Mouse (Mus musculus) MEL (cell line): ENCODE data around the gene Slc2a3. TPM values are rescaled to one million over a fixed set of nuclear protein-coding genes. Genes with fewer than 3 reads are reported as not detected.

ENCODE experiments used
- DNase-seq: peaks from one replicate; pipeline ENCODE4 v3.0.0; 2011; ENCODE audit warnings: low read depth, low spot score
- H3K27ac ChIP-seq: 2 replicates; pipeline ENCODE4 v1.5.1; 2012; ENCODE audit warnings: low read depth, mild to moderate bottlenecking, control low read depth, low read length, moderate library complexity; ENCODE audit not compliant: control insufficient read depth
- H3K27me3 ChIP-seq, 2 experiments: fragments of 150-350 bp in 1 of 2; sonication (generic) in 1 of 2; 2 replicates each; pipeline ENCODE4 v1.6.1; 2012; ENCODE audit warnings: low read length in 2 of 2, mild to moderate bottlenecking in 2 of 2, improper control_type of control experiment in 1 of 2, moderate library complexity in 1 of 2; ENCODE audit not compliant: insufficient read depth in 2 of 2, control insufficient read depth in 1 of 2
- H3K36me3 ChIP-seq, 2 experiments: 2 replicates each; pipeline ENCODE4 v1.6.1; 2012 to 2014; ENCODE audit warnings: low read length in 2 of 2, improper control_type of control experiment in 1 of 2, inconsistent platforms in 1 of 2, mild to moderate bottlenecking in 1 of 2; ENCODE audit not compliant: insufficient read depth in 2 of 2, control insufficient read depth in 1 of 2
- H3K4me1 ChIP-seq, 2 experiments: fragments of 150-350 bp in 1 of 2; sonication (generic) in 1 of 2; 2 replicates each; pipeline ENCODE4 v1.6.1; 2012; ENCODE audit warnings: low read length in 2 of 2, improper control_type of control experiment in 1 of 2, mild to moderate bottlenecking in 1 of 2; ENCODE audit not compliant: insufficient read depth in 2 of 2, control insufficient read depth in 1 of 2
- H3K4me3 ChIP-seq, 2 experiments: fragments of 150-350 bp in 1 of 2; sonication (generic) in 1 of 2; 2 replicates each; pipeline ENCODE4 v1.5.1; 2012; ENCODE audit warnings: low read depth in 2 of 2, low read length in 2 of 2, mild to moderate bottlenecking in 2 of 2, moderate library complexity in 2 of 2, control low read depth in 1 of 2, improper control_type of control experiment in 1 of 2; ENCODE audit not compliant: control insufficient read depth in 1 of 2, insufficient read depth in 1 of 2
- H3K79me2 ChIP-seq: 2 replicates; pipeline ENCODE4 v1.6.1; 2012; ENCODE audit warnings: mild to moderate bottlenecking, low read length, moderate library complexity; ENCODE audit not compliant: control insufficient read depth, poor library complexity, insufficient read depth
- H3K9ac ChIP-seq: 2 replicates; pipeline ENCODE4 v1.6.1; 2012; ENCODE audit warnings: low read depth, mild to moderate bottlenecking, control low read depth, low read length, moderate library complexity; ENCODE audit not compliant: control insufficient read depth, poor library complexity, severe bottlenecking
- H3K9me3 ChIP-seq: fragments of 150-350 bp; sonication (generic); replicated peaks from 2 replicates; pipeline ENCODE4 v1.6.1; 2012; ENCODE audit warnings: mild to moderate bottlenecking, low read length, improper control_type of control experiment, moderate library complexity; ENCODE audit not compliant: insufficient read depth
- CHD1 ChIP-seq: IDR thresholded peaks from 2 replicates; pipeline ENCODE4 v1.6.1; 2012; ENCODE audit warnings: low read depth, mild to moderate bottlenecking, inconsistent platforms, low read length, improper control_type of control experiment
- CHD2 ChIP-seq: IDR thresholded peaks from 2 replicates; pipeline ENCODE4 v1.6.1; 2011; ENCODE audit warnings: low read length, improper control_type of control experiment
- E2F4 ChIP-seq: IDR thresholded peaks from 2 replicates; pipeline ENCODE4 v1.6.1; 2011; ENCODE audit warnings: low read depth, low read length, improper control_type of control experiment, borderline replicate concordance
- ELF1 ChIP-seq: IDR thresholded peaks from 2 replicates; pipeline ENCODE4 v1.6.1; 2014; ENCODE audit warnings: low read depth, mild to moderate bottlenecking, inconsistent platforms, low read length, improper control_type of control experiment, moderate library complexity
- EP300 ChIP-seq, 2 experiments: IDR thresholded peaks; 2 replicates each; pipeline ENCODE4 v1.6.1; 2011; ENCODE audit warnings: improper control_type of control experiment in 2 of 2, low read length in 2 of 2, low read depth in 1 of 2, mild to moderate bottlenecking in 1 of 2
- ETS1 ChIP-seq: IDR thresholded peaks from 2 replicates; pipeline ENCODE4 v1.6.1; 2012; ENCODE audit warnings: low read depth, mild to moderate bottlenecking, inconsistent platforms, low read length, improper control_type of control experiment, moderate library complexity
- GABPA ChIP-seq: IDR thresholded peaks from 2 replicates; pipeline ENCODE4 v1.6.1; 2012; ENCODE audit warnings: low read depth, mild to moderate bottlenecking, inconsistent platforms, low read length, improper control_type of control experiment, moderate library complexity
- HCFC1 ChIP-seq: IDR thresholded peaks from 2 replicates; pipeline ENCODE4 v1.6.1; 2012; ENCODE audit warnings: low read depth, mild to moderate bottlenecking, inconsistent platforms, low read length, improper control_type of control experiment, moderate library complexity
- JUND ChIP-seq: IDR thresholded peaks from 2 replicates; pipeline ENCODE4 v1.6.1; 2011; ENCODE audit warnings: low read depth, mild to moderate bottlenecking, improper control_type of control experiment, low read length
- KAT2A ChIP-seq: conservative IDR thresholded peaks from 2 replicates; pipeline ENCODE4 v1.6.1; 2012; ENCODE audit warnings: low read depth, low read length, improper control_type of control experiment, inconsistent platforms
- MAFK ChIP-seq: IDR thresholded peaks from 2 replicates; pipeline ENCODE4 v1.6.1; 2011; ENCODE audit warnings: low read depth, mild to moderate bottlenecking, low read length, improper control_type of control experiment, borderline replicate concordance
- MAX ChIP-seq: IDR thresholded peaks from 2 replicates; pipeline ENCODE4 v1.6.1; 2011; ENCODE audit warnings: low read length, improper control_type of control experiment
- MAZ ChIP-seq: IDR thresholded peaks from 2 replicates; pipeline ENCODE4 v1.6.1; 2012; ENCODE audit warnings: low read depth, mild to moderate bottlenecking, inconsistent platforms, low read length, improper control_type of control experiment
- MEF2A ChIP-seq: IDR thresholded peaks from 2 replicates; pipeline ENCODE4 v1.6.1; 2014; ENCODE audit warnings: low read depth, mild to moderate bottlenecking, inconsistent platforms, low read length, improper control_type of control experiment; ENCODE audit not compliant: poor library complexity, insufficient replicate concordance, severe bottlenecking; ENCODE audit errors: extremely low read depth
- MXI1 ChIP-seq: IDR thresholded peaks from 2 replicates; pipeline ENCODE4 v1.6.1; 2011; ENCODE audit warnings: mild to moderate bottlenecking, low read depth, low read length, improper control_type of control experiment
- MYB ChIP-seq: IDR thresholded peaks from 2 replicates; pipeline ENCODE4 v1.6.1; 2011; ENCODE audit warnings: mild to moderate bottlenecking, low read depth, low read length, improper control_type of control experiment
- NELFE ChIP-seq: IDR thresholded peaks from 2 replicates; pipeline ENCODE4 v1.6.1; 2011; ENCODE audit warnings: low read depth, low read length, improper control_type of control experiment
- NRF1 ChIP-seq: IDR thresholded peaks from 2 replicates; pipeline ENCODE4 v1.6.1; 2014; ENCODE audit warnings: low read depth, mild to moderate bottlenecking, inconsistent platforms, low read length, improper control_type of control experiment, moderate library complexity; ENCODE audit not compliant: poor library complexity, insufficient read depth, severe bottlenecking
- POLR2AphosphoS2 ChIP-seq: IDR thresholded peaks from 2 replicates; pipeline ENCODE4 v1.6.1; 2011; ENCODE audit warnings: low read length, improper control_type of control experiment
- POLR2AphosphoS5 ChIP-seq: IDR thresholded peaks from 2 replicates; pipeline ENCODE4 v1.6.1; 2012; ENCODE audit warnings: low read depth, borderline replicate concordance, mild to moderate bottlenecking, inconsistent platforms, low read length, moderate library complexity, mixed read lengths
- RAD21 ChIP-seq: IDR thresholded peaks from 2 replicates; pipeline ENCODE4 v1.6.1; 2011; ENCODE audit warnings: mild to moderate bottlenecking, low read depth, low read length, improper control_type of control experiment
- RCOR1 ChIP-seq: IDR thresholded peaks from 2 replicates; pipeline ENCODE4 v1.6.1; 2012; ENCODE audit warnings: low read depth, mild to moderate bottlenecking, inconsistent platforms, low read length, improper control_type of control experiment
- SIN3A ChIP-seq: IDR thresholded peaks from 2 replicates; pipeline ENCODE4 v1.6.1; 2012; ENCODE audit warnings: low read length, improper control_type of control experiment, inconsistent platforms
- SMC3 ChIP-seq: IDR thresholded peaks from 2 replicates; pipeline ENCODE4 v1.6.1; 2011; ENCODE audit warnings: low read depth, low read length, improper control_type of control experiment
- TAL1 ChIP-seq: IDR thresholded peaks from 2 replicates; pipeline ENCODE4 v1.6.1; 2012; ENCODE audit warnings: mild to moderate bottlenecking, inconsistent platforms, low read length, moderate library complexity, mixed read lengths
- TBP ChIP-seq: IDR thresholded peaks from 2 replicates; pipeline ENCODE4 v1.8.0; 2011; ENCODE audit warnings: low read depth, low read length, improper control_type of control experiment
- TCF12 ChIP-seq: IDR thresholded peaks from 2 replicates; pipeline ENCODE4 v1.6.1; 2014; ENCODE audit warnings: low read depth, mild to moderate bottlenecking, inconsistent platforms, low read length, improper control_type of control experiment, moderate library complexity
- USF1 ChIP-seq: IDR thresholded peaks from 2 replicates; pipeline ENCODE4 v1.6.1; 2014; ENCODE audit warnings: low read depth, mild to moderate bottlenecking, inconsistent platforms, low read length, improper control_type of control experiment, moderate library complexity
- USF2 ChIP-seq, 2 experiments: IDR thresholded peaks; 2 replicates each; pipeline ENCODE4 v1.6.1; 2011 to 2012; ENCODE audit warnings: improper control_type of control experiment in 2 of 2, low read length in 2 of 2, borderline replicate concordance in 1 of 2, inconsistent platforms in 1 of 2, low read depth in 1 of 2, mild to moderate bottlenecking in 1 of 2; ENCODE audit not compliant: insufficient read depth in 1 of 2
- ZC3H11A ChIP-seq: IDR thresholded peaks from 2 replicates; pipeline ENCODE4 v1.6.1; 2012; ENCODE audit warnings: low read depth, mild to moderate bottlenecking, inconsistent platforms, low read length, improper control_type of control experiment
- ZKSCAN1 ChIP-seq: IDR thresholded peaks from 2 replicates; pipeline ENCODE4 v1.6.1; 2012; ENCODE audit warnings: low read depth, mild to moderate bottlenecking, inconsistent platforms, low read length, improper control_type of control experiment, moderate library complexity
- ZMIZ1 ChIP-seq: IDR thresholded peaks from 2 replicates; pipeline ENCODE4 v1.6.1; 2012; ENCODE audit warnings: low read depth, mild to moderate bottlenecking, inconsistent platforms, low read length, improper control_type of control experiment, moderate library complexity
- ZNF384 ChIP-seq: IDR thresholded peaks from 2 replicates; pipeline ENCODE4 v1.6.1; 2012; ENCODE audit warnings: low read depth, mild to moderate bottlenecking, inconsistent platforms, low read length, improper control_type of control experiment
- polyA plus RNA-seq, 2 experiments: library from polyadenylated mRNA; stranded (reverse) in 1 of 2; unstranded in 1 of 2; fragments of >175 nt in 1 of 2; fragments of >200 nt in 1 of 2; gene quantifications; 2 replicates each; pipeline versions ENCODE4 v1.2.1 to v1.2.4; 2012; ENCODE audit warnings: low replicate concordance in 2 of 2, low read depth in 1 of 2; ENCODE audit not compliant: insufficient read length in 2 of 2, insufficient read depth in 1 of 2, missing spikeins in 1 of 2
- total RNA-seq: library from RNA; depleted of rRNA; stranded (reverse); fragments of 300-350 nt; gene quantifications from 2 replicates; pipeline ENCODE4 v1.2.3, GENCODE M21; 2012

Gene Slc2a3
- total and polyA plus RNA-seq, 3 experiments, result 78.4 to 93.4 TPM; not detected in 1

DNA sequence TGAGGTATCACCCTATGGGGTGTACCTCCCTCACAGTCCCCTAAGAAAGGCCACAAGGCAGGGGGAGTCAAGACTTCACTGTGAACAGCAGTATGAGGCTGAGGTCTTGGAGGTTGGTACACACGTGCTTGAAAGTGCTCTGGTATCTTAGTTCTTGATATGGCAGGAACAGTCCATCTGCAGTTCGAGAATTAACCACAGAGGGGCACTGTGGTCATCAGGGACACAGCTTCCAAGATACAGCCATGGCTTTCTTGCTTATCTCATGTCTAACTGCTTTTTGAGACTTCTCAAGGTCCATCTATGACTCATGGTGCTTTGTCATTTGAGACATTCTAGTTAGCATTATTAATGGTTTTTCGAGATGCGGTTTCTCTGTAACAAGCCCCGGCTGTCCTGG, 3.0 kb upstream of the Slc2a3 start (continued):
- TF ChIP-seq NRF1, result no peak
- TF ChIP-seq CHD2, result no peak

DNA sequence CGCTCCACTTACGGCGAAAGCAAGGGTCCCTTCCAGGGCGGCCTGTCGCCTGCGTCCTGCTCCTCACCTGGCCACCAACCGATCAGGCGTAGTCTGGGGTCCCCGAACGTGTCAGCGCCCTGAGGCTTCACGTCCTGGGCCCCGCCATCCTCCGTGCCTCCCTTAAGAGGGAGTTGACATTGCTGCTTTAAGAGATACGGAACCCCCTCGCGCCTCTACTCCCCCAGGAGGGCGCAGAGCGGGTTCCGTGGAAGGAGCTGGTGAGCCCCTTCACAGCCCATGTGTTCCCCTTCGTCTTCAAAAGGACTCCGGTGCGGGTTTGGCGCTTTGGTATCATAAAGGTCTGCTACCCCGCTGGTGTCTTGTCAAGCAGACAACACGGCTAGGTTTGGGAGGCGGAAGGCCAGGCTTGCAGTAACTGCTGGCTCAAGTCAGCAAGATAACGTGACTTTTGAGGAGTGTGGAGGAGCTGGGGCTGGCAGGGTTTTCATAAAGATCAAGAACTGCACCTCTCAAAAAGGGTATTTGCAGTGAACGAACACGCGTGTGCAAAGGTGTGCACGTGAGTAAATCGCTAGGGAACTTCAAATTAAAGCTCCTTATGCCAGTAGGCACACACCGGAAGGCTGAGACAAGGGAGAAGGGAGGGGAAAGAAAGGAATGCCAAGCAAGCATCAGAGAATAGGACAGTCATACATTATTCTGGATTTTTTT, 518 bp upstream of the Slc2a3 start:
- H3K36me3 ChIP-seq, result peaks cover 0 to 14% of the 10 kb centered on the region in 2 experiments; a peak in 2 of 4 replicates
- no peaks in the 10 kb centered on the region for H3K27me3 ChIP-seq
- H3K79me2 ChIP-seq, result peaks cover 11% of the 10 kb centered on the region
- peaks cover 0 to 15% of the 10 kb centered on the region in 2 experiments; a peak in 2 of 4 replicates for H3K4me1 ChIP-seq
- peak overlapping the region; percentile 91 for H3K9ac ChIP-seq
- DNase-seq, result peak; percentile 88
- no peaks in the 10 kb centered on the region for H3K9me3 ChIP-seq
- peak overlapping the region; percentile 78 to 90 for H3K4me3 ChIP-seq
- H3K27ac ChIP-seq, result peak overlapping the region; percentile 87
- no peak for TF ChIP-seq ZKSCAN1
- TF ChIP-seq CHD1, result no peak; the same call in 1 of the 2 replicates
- no peak for TF ChIP-seq RAD21
- TF ChIP-seq ETS1, result 0 out of 2 replicates have a peak, but pooled peaks have one; percentile 22
- peak; percentile 88 for TF ChIP-seq MXI1
- no peak for TF ChIP-seq MAFK
- TF ChIP-seq GABPA, result no peak
- TF ChIP-seq JUND, result no peak
- TF ChIP-seq MAX, result peak; percentile 54
- TF ChIP-seq USF1, result no peak
- no peak for TF ChIP-seq ZC3H11A
- TF ChIP-seq SIN3A, result peak; percentile 68
- TF ChIP-seq TCF12, result peak; percentile 3; the same call in 1 of the 2 replicates
- no peak for TF ChIP-seq POLR2AphosphoS5
- 0 out of 2 replicates have a peak, but pooled peaks have one; percentile 7 for TF ChIP-seq HCFC1
- TF ChIP-seq E2F4, result no peak
- peak; percentile 41; the same call in 1 of the 2 replicates for TF ChIP-seq ELF1
- no peak for TF ChIP-seq ZNF384
- 0 out of 2 replicates have a peak, but pooled peaks have one; percentile 4 for TF ChIP-seq SMC3
- TF ChIP-seq RCOR1, result no peak
- peak; percentile 45; the same call in 1 of the 2 replicates for TF ChIP-seq ZMIZ1
- no peak for TF ChIP-seq MYB
- no peak for TF ChIP-seq TAL1
- no peak for TF ChIP-seq USF2 (IDR thresholded peaks at IDR 0.05; ENCODE audit: borderline replicate concordance in 1 of 2, insufficient read depth in 1 of 2, low read depth in 1 of 2, low read length in 2 of 2)
- TF ChIP-seq KAT2A, result no peak
- no peak for TF ChIP-seq NRF1
- no peak for TF ChIP-seq CHD2
- peak; percentile 41; the same call in 1 of the 2 replicates for TF ChIP-seq POLR2AphosphoS2
- peak; percentile 57 for TF ChIP-seq NELFE
- TF ChIP-seq TBP, result peak; percentile 57; the same call in 1 of the 2 replicates
- TF ChIP-seq MEF2A, result no peak
- no peak for TF ChIP-seq EP300 (IDR thresholded peaks at IDR 0.05; ENCODE audit: low read depth in 1 of 2, low read length in 2 of 2)
- no peak; the same call in none of the 2 replicates for TF ChIP-seq MAZ
